Mouse (Mus musculus) left cerebral cortex, adult 2 months (tissue): ENCODE data around the gene Rybp. TPM values are rescaled to one million over a fixed set of nuclear protein-coding genes. Genes with fewer than 3 reads are reported as not detected.

Experiments
- DNase-seq, 2 experiments: peaks; one replicate each; pipeline ENCODE4 v3.0.0; 2021 to 2022; ENCODE audit warnings: low spot score in 2 of 2, mixed read lengths in 1 of 2; ENCODE audit errors: extremely low spot score in 1 of 2
- H3K27ac ChIP-seq: fragments of 200-600 bp; 2 replicates; pipeline ENCODE4 v1.8.1; 2022
- H3K4me3 ChIP-seq: fragments of 200-600 bp; 2 replicates; pipeline ENCODE4 v1.8.1; 2022
- CTCF ChIP-seq: fragments of 200-600 bp; IDR thresholded peaks from 2 replicates; pipeline ENCODE4 v1.8.1; 2022; ENCODE audit warnings: antibody characterized with exemption, mild to moderate bottlenecking, moderate library complexity
- intact Hi-C: fragments of 180-260 bp; cut with DNase I; formaldehyde crosslinking; loops from one replicate; pipeline ENCODE4 v1.15.1; 2025
- total RNA-seq, 2 experiments: library from RNA; stranded (reverse); gene quantifications; 2 replicates each; pipeline ENCODE4 v1.2.3; 2021

Gene Rybp
- total RNA-seq, 2 experiments from 2014 or later, result 46.2 to 56.4 TPM

DNA sequence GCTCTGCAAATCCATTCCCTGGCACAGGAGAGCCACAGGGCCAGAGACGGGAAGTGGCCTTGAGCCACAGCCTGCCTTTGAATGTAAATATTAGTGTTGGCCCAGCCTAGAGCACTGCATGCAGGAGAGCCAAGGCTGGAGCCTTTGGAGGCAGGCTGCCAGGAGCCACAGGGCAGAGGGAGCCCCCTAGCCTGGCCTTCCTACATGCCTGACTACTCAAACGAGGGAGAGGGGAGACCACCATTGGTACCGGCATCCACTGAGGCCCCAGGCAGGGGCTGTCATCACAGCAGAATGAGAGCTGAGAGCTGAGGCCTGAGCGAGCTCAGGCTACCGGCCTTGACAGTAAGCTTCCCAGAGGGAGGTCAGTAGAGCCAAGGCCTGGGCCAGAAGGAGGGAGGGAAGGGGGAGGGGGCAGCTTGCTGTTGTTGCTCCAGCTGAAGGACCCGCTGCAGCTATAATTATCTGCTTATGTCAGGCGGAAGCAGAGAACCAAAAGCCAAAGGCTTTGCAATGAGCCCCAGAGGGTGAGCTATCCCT is 91.3 kb downstream of the Rybp start:
- no peak overlapping the region for H3K4me3 ChIP-seq
- DNase-seq, result no peak
- no peak overlapping the region for H3K27ac ChIP-seq
- TF ChIP-seq CTCF, result no peak
- intact Hi-C loops, result no loop called here

DNA sequence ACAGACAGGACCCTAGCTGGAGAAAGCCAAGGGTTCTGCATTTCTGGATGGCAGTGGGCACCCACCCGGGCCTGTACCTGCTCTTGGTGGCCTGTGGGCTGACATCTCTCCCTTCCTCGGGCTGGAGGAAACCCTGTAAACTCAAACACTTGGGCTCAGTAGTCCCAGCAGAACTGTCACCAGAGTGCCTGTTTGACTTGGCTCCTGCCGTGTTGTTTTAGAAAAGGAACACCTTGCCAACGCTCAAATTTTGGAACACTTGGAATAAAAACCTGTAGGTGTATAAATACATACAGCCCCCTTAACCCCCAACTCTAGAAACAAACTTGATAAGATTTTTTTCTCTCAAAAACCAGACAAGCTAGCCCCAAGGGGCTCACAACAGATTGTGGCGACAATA is 92.2 kb downstream of the Rybp start:
- Histone ChIP-seq H3K27ac (no peak overlapping the region), H3K4me3 (no peak overlapping the region)
- intact Hi-C loops, result no loop called here
- no peak for DNase-seq
- TF ChIP-seq CTCF, result no peak

- Histone ChIP-seq H3K4me3 (no peak overlapping the region), H3K27ac (no peak overlapping the region)
- intact Hi-C loops, result no loop called here
- no peak for DNase-seq
- TF ChIP-seq CTCF, result no peak
These were observed 93.5 kb downstream of the Rybp start for GRCm38 (mm10) chr6:100193760-100194159.

- TF ChIP-seq CTCF, result no peak
- no peak for DNase-seq
- intact Hi-C loops, result no loop called here
- H3K27ac ChIP-seq, result no peak overlapping the region
- H3K4me3 ChIP-seq, result no peak overlapping the region
These were observed 94.5 kb downstream of the Rybp start for GRCm38 (mm10) chr6:100192691-100193229.

- no peak for TF ChIP-seq CTCF
- H3K4me3 ChIP-seq, result no peak overlapping the region
- intact Hi-C loops, result no loop called here
- H3K27ac ChIP-seq, result no peak overlapping the region
- DNase-seq, result no peak
These were observed 96.3 kb downstream of the Rybp start for GRCm38 (mm10) chr6:100190803-100191559.

GRCm38 (mm10) chr6:100190310-100190709 is 97.0 kb downstream of the Rybp start:
- no peak for TF ChIP-seq CTCF
- intact Hi-C loops, result no loop called here
- DNase-seq, result peak in 1 of 2 experiments; percentile 35
- no peak overlapping the region for H3K27ac ChIP-seq
- H3K4me3 ChIP-seq, result no peak overlapping the region

- intact Hi-C loops, result no loop called here
- TF ChIP-seq CTCF, result no peak
- Histone ChIP-seq H3K27ac (no peak overlapping the region), H3K4me3 (no peak overlapping the region)
- DNase-seq, result no peak
These were observed 98.2 kb downstream of the Rybp start for GRCm38 (mm10) chr6:100188883-100189743.

GRCm38 (mm10) chr6:100187821-100188220 is 99.5 kb downstream of the Rybp start:
- Histone ChIP-seq H3K4me3 (no peak overlapping the region), H3K27ac (no peak overlapping the region)
- TF ChIP-seq CTCF, result no peak
- intact Hi-C loops, result no loop called here
- DNase-seq, result no peak

GRCm38 (mm10) chr6:100186789-100187188 is 100.5 kb downstream of the Rybp start:
- Histone ChIP-seq H3K27ac (no peak overlapping the region), H3K4me3 (no peak overlapping the region)
- no peak for DNase-seq
- intact Hi-C loops, result no loop called here
- no peak for TF ChIP-seq CTCF

- H3K27ac ChIP-seq, result no peak overlapping the region
- H3K4me3 ChIP-seq, result no peak overlapping the region
- no peak for TF ChIP-seq CTCF
- DNase-seq, result no peak
- intact Hi-C loops, result no loop called here
These were observed 101.8 kb downstream of the Rybp start for GRCm38 (mm10) chr6:100185524-100185923.

- Histone ChIP-seq H3K27ac (no peak overlapping the region), H3K4me3 (no peak overlapping the region)
- TF ChIP-seq CTCF, result no peak
- DNase-seq, result no peak
- intact Hi-C loops, result no loop called here
These were observed 103.9 kb downstream of the Rybp start for GRCm38 (mm10) chr6:100183344-100183743.

DNA sequence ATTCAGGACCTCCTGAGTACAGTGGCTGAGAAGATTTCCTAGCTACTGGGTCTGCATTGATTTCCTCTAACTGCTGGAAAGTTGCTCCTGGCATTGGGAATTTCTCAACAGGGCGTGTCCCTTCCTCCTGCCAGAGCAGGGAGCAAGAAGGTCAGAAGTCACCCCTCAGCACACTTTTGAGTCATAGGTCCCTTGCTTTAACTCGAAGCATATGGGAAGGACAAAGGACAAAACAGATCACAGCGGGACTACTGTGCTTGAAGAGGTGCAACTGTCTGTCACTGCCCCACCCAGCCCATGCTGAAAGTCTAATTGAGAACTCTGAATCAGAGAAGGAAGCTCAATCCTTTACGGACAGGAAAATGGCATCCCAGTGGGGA is 106.4 kb downstream of the Rybp start:
- DNase-seq, result no peak
- TF ChIP-seq CTCF, result no peak
- Histone ChIP-seq H3K4me3 (no peak overlapping the region), H3K27ac (no peak overlapping the region)
- intact Hi-C loops, result no loop called here
